In genomic region chr19:58123620-58124019, GRCm38 (mm10) we compare ENCODE assay signal across 20 mouse cellular contexts.
DNase-seq lines count a peak whose midpoint lies in the region; ATAC-seq lines count a peak whose summit lies in the region.
"Had no signal": no experiment of that assay in that cellular context is flagged by ENCODE, and none has a peak within 500 bp of the region (broad histone marks: within the 10 kb centered on the region; RNA-seq: fewer than 3 reads in every experiment).

No protein-coding gene starts in this region.

- peak; percentile 15; the same call in 1 of the 2 replicates for ATAC-seq in liver, embryonic 15.5 days (ENCODE audit: insufficient read depth)
- no peak for ATAC-seq in liver, embryonic 12.5 days
- peak; percentile 74 for ATAC-seq in monocyte, adult 5-6 weeks (replicated peaks; ENCODE audit: insufficient number of reproducible peaks, low FRiP score, low TSS enrichment, poor library complexity, severe bottlenecking)
- ATAC-seq: forebrain, embryonic 13.5 days; forebrain, postnatal 0 days; hindbrain, postnatal 0 days had no signal

- 53% methylated on average over 3 of the region's 3 CpGs for WGBS in liver, embryonic 15.5 days (ENCODE audit: insufficient replicate concordance)
- WGBS in liver, embryonic 12.5 days (ENCODE audit: insufficient replicate concordance), result 65% methylated on average over 3 of the region's 3 CpGs

- no peak overlapping the region for H3K4me2 ChIP-seq in liver, embryonic 15.5 days
- H3K4me2 ChIP-seq in liver, embryonic 12.5 days, result no peak overlapping the region
- H3K4me2 ChIP-seq: forebrain, embryonic 13.5 days; heart, embryonic 11.5 days; heart, embryonic 15.5 days; hindbrain, embryonic 13.5 days had no signal

- H3K4me3 ChIP-seq in liver, embryonic 15.5 days (replicated peaks), result no peak overlapping the region
- no peak overlapping the region for H3K4me3 ChIP-seq in liver, embryonic 12.5 days
- H3K4me3 ChIP-seq: embryonic facial prominence, embryonic 10.5 days; forebrain, embryonic 13.5 days; heart, adult 2 months; heart, embryonic 15.5 days; hindbrain, embryonic 13.5 days had no signal

- no peak overlapping the region for H3K27ac ChIP-seq in liver, embryonic 15.5 days (replicated peaks)
- no peak overlapping the region for H3K27ac ChIP-seq in liver, embryonic 12.5 days
- H3K27ac ChIP-seq: embryonic facial prominence, embryonic 10.5 days; forebrain, embryonic 13.5 days; heart, adult 2 months; heart, embryonic 15.5 days; hindbrain, embryonic 13.5 days; hindbrain, postnatal 0 days had no signal

- peak; percentile 20 for DNase-seq in lung, postnatal 36 days
- DNase-seq in lung, postnatal 25 days (ENCODE audit: low spot score), result no peak
- DNase-seq in cerebellum, postnatal 10 days, result no peak
- DNase-seq in thymus, postnatal 14 days, result no peak
- DNase-seq: adrenal gland, postnatal 10 days; cerebellum, adult 11-12 months; cerebellum, adult 9-10 months; cerebellum, postnatal 36 days; forebrain, postnatal 0 days; heart, adult 2 months; heart, postnatal 14 days had no signal

- no peaks in the 10 kb centered on the region for H3K27me3 ChIP-seq in liver, embryonic 15.5 days
- no peaks in the 10 kb centered on the region for H3K27me3 ChIP-seq in liver, embryonic 12.5 days (replicated peaks)
- H3K27me3 ChIP-seq: forebrain, embryonic 13.5 days; heart, embryonic 15.5 days; hindbrain, embryonic 13.5 days had no signal

- no peaks in the 10 kb centered on the region for H3K4me1 ChIP-seq in liver, embryonic 15.5 days (replicated peaks)
- H3K4me1 ChIP-seq in liver, embryonic 12.5 days, result no peaks in the 10 kb centered on the region; the same call in 1 of the 2 replicates

- no peaks in the 10 kb centered on the region for H3K36me3 ChIP-seq in liver, embryonic 15.5 days (replicated peaks)
- no peaks in the 10 kb centered on the region for H3K36me3 ChIP-seq in liver, embryonic 12.5 days
- H3K36me3 ChIP-seq: heart, embryonic 15.5 days; hindbrain, embryonic 13.5 days had no signal

- no peak overlapping the region for H3K9ac ChIP-seq in liver, embryonic 15.5 days
- H3K9ac ChIP-seq in liver, embryonic 12.5 days, result no peak overlapping the region
- H3K9ac ChIP-seq: forebrain, embryonic 13.5 days; forebrain, postnatal 0 days; heart, embryonic 15.5 days; hindbrain, embryonic 13.5 days had no signal

- no peaks in the 10 kb centered on the region for H3K9me3 ChIP-seq in liver, embryonic 15.5 days (replicated peaks)
- H3K9me3 ChIP-seq in liver, embryonic 12.5 days (replicated peaks), result no peaks in the 10 kb centered on the region
- H3K9me3 ChIP-seq: embryonic facial prominence, embryonic 10.5 days; forebrain, embryonic 13.5 days; heart, embryonic 15.5 days; hindbrain, embryonic 13.5 days had no signal
